Mouse (Mus musculus) kidney, postnatal 14 days (tissue): ENCODE data around the gene Atp5s.
A peak's percentile ranks its signal among the peaks of the same experiment; 100 is the strongest.

Experiments used
- DNase-seq: peaks from one replicate; pipeline ENCODE4 v3.0.0; 2022; ENCODE audit warnings: mixed read lengths

The Atp5s gene

DNA sequence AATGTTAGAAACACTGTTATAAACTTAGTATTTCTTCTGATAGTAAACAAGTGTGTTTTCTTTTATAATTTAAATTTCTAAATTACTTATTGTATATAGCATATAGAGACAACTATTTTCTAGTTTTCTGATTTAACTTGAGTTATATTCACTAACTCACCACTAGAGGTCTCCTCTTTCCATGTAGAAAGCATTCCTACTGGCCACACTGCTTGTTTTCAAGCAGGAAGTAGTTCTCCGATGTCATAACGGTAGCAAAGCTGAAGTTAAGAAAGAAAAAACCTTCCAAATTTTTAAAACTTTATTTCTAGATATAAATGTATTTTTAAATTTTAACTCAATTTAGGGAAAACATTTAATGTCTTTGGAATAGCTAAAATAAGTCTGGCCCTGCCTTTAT is 8.8 kb downstream of the Atp5s start:
- DNase-seq, result no peak

DNA sequence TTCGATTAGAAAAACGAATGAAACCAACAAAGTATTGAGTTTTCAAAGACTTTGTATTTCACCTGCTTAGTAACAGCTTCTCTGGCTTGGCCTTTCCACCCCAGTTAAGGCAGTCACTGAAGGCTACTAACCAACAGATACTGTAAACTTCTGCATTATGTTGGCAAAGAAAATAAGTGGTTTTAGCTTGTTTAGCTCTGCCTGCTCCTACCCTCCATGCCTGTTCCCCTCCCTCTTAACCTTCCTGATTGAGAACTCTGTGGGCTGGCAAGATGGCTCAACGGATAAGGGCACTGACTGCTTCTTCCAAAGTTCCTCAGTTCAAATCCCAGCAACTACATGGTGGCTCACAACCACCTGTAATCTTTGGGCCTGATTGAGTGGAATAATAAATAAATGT is 9.2 kb downstream of the Atp5s start:
- no peak for DNase-seq

DNA sequence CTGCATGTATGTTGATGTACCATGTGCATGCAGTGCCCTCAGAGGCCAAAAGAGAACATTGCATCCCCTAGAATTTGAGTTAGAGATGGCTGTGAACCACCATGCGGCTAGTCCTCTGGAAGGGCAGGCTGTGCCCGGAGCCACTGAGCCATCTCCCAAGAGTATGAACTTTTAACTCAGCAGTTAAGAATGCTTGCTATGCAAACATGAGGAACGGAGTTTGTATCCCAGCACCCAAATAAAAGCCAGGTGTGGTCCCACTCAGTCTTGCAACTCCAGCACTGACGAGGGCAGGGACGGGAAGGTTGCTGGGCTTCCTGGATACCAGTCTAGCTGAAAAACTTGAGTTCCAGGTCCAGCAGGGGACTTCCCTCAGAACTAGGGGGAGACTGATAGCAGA is 17.2 kb downstream of the Atp5s start:
- no peak for DNase-seq

DNA sequence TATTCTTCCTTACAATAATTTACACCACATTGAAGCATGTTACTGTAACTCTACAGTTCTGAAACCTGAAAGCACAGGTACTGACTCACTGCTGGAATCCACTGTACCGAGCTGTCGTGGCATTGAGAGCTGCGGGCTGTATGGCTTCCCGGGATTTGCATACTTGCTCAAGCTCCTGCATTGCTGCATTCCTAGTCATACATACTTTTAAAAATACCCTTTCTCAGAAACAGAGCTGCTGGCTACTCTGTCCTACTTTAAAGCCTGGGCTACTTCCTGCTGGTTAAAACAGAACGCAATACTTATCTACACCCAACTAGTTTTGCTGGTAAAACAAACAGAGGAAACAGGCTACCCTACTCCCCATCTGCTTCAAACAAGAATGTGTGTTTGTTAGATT is 19.4 kb downstream of the Atp5s start:
- DNase-seq, result no peak

DNA sequence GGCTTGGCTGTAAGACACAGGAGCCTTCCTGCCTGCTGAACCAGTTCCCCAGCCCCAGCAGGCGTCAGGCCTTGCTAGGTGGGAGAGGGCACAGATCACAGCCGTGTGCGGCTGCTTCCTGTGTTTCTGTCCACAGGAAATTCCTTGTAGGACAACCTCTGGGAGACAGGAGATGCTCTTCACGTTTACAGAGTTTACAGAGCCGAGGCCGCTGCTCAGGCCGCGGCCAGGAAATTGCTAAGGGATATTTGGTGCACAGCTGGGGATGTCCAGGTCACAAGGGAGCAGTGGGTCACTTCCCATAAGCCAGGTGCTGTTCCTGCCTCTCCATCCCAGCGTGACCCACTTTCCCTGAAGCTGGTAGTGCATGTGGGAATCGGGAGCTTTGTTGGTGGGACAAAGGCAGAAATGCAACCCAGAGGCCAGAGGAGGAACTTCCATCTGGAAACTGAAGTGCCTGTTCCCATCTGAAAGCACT is 27.2 kb downstream of the Atp5s start:
- peak; percentile 75 for DNase-seq

DNA sequence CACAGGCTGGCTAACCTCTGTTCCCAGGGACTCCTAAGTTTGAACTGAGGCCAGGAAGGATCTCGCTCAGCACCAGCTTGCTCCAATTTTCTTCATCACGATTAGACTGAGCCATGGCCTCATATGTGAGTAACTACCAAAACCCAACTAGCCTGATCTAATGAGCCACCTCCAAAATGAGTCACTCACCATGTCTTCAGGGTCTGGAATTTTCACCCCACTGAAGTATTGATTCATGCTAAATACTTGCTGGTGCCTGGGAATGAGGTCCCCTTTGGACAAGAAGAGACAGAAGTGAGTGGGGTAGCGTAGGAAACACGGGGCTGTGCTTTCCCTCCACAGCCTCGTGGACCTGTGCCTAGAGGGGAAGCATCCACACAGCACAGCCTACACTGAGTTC is 29.2 kb downstream of the Atp5s start:
- no peak for DNase-seq

DNA sequence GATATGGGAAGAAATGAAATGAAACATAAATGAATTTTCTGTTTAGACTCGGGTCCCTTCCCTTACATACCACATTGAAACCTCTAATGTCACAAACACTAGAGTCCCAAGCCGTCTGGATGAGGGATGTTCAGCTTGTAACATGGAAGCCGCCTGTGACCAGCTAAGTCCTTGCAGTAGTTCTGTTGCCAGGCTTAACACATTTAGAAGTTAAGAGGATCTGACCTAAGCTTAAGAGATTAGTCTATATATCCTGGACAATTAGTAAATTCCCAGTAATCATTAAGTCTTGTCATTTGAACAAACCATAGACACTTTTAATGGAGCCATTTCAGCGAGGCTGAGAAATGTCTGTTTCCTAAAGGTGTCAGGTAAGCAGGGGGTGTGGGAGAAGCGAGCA is 31.3 kb downstream of the Atp5s start:
- no peak for DNase-seq

DNA sequence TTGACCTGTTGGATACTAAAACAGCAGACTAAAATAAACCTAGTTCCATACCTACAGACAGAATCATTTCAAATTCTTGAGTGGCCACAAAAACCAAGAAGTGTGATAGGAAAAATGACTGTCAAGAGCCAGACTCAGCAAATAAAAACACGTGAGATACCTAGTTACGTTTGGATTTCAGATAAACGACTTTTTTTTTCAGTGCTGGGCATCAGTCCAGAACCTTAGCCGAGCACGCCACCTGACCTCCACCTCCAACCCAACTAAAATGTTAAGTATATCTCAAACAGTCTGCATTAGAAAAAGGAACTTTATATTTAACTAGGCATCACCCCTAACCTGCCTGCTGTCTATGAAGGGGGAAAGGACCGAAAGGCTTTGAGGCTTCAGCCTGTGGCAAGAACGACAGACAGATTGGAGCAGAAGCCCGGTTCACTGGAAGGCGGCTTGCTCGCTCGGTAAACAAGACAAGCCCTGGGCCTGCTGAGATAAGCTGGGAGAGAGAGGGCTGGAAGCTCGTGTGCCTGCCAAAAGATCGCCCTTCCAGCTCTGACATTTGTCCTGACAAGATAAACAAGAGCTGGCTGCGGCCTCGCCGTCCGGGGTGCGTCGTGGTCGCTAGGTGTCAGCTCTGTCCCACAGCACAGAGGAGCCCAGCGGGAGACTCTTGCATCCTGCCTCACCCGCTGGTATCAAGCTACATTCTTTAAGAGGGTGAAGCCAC is 32.8 kb downstream of the Atp5s start:
- peak; percentile 90 for DNase-seq

DNA sequence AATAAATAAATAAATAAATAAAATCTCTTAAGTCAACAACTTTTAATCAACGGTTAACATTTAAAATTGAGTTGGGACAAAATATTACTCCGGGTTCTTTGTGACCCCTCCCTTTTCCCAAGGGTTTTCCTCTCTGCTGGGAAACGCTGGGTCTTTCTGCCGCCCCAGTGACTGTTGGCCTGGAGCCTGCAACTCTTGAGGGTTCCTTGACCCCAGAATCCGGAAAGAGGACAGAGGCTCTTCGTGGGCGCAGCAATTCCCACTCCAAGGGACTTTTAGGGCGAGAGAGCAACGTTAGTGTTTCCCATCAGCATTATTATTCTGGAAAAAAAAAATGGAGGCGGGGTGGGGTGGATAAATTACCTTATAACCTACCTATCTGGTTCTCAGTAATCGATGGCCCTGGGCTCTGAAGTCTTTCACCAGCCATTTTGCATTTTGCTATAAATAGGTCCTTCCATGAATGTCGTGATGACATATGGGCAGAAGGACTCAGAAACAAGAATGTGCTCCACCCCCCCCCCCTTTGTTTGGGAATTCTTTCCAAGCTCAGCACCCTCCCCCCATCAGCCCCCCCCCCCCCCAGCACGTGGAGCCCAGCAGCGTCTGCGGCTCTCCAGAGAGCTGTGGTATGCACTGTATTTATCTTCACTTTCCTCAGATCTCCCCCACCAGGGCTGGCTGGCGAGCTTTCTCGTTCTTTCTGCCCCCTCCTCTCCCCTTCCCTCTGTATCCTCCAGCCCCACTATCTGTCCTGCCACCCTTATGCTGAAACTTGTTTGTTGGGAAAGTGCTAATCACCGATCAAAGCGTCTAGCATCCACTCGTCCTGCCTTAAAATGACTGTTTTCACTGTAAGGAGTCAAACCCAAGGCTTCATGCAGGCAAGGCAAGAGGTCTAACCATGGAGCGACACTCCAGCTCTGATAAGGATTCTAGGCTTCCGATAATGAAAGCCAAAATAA is 33.8 kb downstream of the Atp5s start:
- peak; percentile 78 for DNase-seq

DNA sequence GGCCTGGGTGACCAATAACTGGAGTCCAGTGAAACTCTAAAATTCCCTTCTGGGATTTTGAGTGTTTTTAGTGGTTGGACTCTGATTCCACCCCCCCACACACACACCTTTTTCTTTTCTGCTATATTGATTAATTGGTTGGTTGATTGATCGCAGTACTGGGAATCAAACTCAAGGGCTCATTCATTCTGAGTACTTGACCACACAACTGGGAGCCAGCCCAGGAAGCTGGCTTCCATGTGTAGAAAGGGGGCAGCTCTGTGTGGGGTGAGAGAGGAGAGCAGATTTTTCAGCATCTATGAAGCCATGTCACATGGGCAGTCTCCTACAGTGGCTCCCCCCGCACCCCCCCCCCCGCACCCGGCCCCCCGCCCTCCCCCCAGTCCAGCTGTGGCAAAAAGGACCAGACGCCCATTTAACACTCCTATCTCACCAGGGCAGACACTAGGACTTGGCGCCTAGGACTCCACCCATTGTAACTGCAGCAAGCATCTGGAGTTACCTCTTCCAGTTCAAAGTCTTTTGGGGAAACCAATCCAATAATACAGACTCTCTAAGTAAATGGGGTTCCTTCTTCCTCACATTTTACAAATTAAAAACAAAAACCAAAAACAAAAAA is 34.6 kb downstream of the Atp5s start:
- DNase-seq, result no peak

DNA sequence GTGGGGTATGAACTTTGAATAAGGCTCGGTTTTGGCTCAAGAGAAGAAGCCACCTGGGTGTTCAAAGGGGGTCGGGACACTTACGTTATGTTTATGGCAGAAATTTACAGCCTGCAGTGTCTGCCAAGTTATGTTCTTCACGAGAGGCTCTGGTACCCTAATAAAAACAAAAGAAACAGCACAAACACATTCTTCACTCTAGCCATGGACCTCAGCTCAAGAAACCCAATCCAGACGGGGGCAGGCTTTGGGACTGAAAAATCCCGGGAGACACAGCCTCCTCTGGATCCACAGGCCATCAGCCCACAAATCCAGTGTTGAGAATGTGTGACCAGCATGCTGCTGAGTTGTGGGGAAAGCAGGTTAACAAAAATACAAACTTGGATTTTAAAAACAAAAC is 35.3 kb downstream of the Atp5s start:
- no peak for DNase-seq

DNA sequence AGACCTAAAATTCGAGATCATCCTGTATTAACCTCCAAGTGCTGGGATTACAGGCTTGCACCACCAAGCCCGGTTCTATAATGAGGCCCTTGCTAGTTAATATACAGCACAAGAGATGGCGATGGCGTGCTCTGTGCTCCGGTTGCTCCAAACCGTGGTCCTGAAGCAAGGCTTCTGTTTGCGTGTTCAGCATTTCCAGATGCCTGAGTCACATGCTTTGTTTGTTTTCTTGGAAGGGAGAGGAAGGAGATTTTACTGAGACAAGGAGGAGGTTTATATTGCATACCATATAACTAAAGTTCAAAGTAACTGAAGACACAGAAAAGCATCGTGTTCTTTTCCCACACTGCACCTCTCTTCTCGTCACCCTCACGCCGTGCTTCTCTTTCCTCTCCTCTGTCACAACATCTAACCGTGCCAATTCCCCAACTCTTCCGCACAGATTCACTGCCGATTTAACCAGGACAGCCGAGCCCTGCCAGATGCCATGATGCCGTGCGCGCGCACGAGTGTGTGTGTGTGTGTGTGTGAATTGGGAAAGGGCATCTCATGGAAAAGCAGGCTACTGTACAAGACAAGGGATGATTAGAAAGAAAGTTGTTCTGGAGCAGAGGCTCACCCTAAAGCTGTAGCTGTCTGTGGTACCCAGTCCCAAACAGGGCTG is 36.1 kb downstream of the Atp5s start:
- no peak for DNase-seq

DNA sequence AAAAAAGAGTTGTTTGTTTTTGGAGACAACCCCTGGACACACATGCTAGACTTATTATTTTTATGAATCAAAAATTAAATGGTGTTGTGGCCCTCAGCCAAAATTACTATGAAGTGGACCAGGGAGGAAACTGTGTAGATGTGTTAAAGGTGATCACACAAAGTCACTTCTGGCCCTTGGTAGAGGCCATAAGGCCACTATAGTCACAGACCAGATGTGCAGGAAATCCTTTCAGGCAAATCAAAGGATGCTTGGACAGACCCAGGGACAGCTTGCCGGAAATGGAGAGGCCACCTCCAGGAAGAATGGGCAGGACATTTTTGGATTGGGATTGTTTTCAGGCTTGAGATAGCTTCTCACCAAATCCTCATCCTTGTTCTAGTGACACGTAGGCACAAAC is 36.9 kb downstream of the Atp5s start:
- peak; percentile 71 for DNase-seq

DNA sequence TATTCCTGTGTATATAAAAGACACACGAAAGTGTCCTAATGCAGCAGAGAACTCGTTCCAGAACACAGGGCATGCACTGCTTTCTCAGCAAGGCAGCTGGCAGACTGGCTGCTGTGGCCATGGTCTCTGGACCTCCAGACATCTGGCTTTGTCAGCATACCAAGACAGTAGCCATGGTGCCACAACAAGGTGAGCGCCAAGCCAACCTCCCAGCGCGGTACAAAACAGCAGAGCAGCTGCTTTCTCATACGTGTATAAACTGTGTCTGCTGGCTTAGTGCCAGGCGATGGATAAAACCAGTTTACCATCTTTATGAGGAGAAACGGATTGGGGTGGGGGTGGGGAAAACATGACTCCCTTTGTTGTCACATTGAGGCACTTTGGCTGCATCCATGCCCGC is 40.8 kb downstream of the Atp5s start:
- peak; percentile 51 for DNase-seq

DNA sequence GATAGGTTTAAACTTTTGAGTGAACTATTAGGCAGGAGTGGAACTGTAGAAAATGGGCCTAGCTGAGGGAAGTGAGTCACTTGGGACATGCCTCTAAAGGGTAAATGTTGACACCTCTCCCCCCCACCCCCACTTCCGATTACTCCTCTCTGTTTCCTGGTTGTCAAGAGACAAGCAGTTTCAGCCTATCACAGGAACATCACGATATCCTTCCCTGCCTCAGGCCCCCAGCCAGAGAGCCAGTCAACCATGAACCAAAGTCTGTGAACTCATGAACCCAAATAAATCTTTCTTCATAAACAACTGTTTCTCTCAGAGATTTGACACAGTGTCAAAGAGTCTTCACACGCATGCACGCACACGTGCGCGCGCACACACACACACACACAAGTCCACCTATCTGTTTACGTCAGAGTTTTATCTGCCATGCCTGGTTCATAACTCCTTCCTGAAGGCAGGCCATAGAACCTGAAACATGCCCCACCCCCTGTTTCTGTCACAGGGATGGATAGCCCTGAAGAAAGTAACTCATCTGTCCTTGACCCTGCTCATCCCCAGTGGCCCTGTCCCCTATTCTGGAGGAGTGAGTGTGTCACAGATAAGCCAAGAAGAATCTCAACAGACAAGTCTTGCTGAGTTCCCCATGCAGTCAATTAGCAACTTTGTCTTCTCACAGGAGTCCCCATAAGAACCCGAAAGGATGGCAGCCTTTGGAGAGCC is 41.6 kb downstream of the Atp5s start:
- DNase-seq, result peak; percentile 77

DNA sequence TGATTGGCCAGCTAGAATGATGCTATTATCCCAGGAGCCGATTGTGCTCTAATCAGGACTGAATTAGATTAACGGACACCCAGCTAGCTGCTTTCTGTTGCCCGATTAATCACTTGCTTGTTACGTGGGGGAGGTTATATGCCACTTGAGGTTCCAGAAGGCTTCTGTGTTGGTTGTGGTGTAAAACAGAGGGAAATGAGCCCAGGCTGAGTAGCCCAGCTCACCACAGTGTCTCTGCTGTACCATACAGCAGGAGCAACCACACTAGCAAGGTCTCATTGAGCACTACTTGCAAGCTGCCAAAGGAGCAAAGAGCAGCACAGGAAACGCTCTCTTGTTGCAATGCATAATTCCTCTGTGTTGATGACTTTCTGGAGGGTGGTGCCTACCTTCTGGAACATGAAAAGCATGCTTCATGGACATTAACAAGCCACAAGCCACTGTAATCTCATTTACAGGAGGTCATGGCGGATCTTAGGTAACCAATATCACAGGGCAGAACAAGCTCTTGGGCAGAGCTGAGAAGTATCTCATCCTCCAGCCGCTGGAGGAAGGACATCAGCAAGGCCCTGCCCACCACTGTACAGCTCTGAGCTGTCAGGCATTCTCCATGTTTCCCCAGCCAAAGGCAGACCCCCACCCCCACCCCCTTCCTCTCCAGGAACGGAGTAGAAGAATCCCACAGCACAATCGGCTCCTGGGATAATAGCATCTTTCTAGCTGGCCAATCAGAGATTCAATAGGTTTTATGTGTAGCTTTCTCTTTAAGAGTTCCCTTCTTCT is 42.9 kb downstream of the Atp5s start:
- no peak for DNase-seq

DNA sequence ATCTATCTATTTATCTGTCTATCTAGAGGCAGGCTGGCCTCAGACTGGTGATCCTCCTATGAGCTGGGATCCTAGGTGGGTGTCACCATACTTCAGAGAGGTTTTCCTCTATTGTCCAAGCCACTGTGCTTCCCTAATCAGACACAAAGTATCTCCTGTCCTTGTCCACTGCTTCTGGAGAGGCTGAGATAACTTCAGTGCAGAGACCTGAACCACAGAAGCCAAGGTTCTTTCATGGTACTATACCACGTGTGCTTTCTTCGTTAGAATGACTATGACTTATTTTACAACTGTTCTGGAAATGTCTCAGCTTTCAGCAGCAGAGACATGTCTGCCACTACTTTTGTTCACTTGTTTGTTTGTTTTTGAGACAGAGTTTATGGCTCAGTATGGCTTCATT is 44.1 kb downstream of the Atp5s start:
- DNase-seq, result no peak

DNA sequence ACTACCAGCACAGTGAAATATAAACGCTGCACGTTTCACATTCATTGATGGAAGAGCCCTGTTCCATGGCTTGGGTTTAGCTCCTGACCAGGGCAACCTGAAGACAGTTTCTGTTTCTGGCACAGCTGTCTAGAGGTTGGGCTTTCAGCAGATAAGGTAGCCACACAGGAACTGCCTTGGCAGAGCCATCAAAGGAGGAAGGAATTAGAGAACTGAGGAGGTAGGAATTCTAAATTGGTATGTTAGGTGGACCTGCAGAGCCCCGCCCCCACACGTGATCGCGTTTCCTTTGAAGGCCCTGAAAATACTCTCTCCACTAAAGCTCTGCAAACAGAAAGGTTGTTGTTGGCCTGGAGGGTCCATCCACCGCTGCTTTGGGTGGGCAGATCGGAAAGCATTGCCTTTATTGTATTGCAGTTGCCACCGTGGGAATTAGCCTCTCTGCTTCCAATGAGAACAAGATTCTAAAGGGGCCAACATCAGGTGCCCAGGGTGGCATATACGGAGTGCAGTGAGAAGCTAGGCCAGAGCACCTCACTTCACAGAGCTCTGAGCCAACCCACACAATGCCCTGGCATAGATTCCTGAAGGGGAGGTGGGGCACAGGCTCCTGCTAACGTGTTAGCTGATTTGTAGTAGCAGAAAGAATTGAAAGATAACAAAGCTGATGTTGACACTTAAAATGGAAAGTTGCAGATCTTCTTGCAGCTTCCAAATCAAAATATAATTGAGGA is 52.0 kb downstream of the Atp5s start:
- DNase-seq, result peak; percentile 70

DNA sequence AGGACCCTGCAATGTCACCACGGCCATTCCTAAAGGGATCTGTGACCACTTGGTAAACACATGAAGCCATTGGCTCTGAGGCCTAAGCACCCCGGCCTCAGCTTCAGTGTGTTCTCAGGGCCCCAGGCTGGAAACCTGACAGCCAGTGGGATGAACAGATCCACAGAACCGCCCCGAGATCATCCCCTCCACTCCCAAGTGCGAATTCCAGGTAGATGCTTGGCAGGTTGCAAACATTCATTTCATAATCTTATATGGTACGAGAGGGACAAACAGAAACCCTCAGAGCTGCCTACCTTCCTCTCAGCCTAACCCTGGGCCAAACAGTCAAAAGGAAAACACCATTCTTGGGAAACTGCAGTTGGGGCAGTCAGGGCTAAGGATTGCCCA is 52.6 kb downstream of the Atp5s start:
- DNase-seq, result peak; percentile 45

DNA sequence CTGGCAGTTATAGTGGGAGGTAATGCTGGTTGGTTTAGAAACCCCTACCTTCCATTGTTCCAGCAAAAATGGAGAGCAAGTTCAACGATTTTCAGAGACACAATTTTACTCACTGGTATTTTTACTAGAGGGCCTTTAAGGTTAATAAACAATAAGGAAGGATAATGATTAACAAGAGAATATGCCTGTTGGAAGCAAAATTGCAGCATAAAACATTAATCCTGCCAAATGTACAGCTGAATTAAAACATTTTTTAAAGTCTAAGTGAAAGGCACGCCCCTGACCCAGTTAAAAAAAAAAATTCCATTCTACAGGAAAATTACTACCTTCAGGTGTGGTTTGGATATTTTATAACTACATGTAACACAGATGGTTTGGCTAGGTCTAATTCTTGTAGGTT is 53.2 kb downstream of the Atp5s start:
- DNase-seq, result peak; percentile 54

DNA sequence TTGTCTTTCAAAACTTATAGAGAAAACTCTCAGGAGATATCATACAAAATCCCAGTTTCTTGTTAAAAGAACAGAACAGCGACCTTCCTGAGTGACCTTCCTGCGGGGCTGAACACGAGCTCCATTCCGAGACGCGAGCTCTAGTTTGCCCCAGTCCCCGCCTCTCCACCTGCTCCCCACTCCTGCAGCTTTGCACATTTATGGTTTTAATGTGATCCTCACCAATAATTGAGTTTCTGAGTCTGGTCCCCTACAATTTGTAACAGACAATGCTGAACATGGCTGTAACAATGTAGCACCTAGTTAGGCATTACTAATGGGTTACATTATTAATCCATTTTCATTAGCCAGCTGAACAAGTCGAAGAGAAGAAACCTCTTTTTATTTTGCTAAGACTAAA is 56.7 kb downstream of the Atp5s start:
- peak; percentile 55 for DNase-seq
